In the genomic region with DNA sequence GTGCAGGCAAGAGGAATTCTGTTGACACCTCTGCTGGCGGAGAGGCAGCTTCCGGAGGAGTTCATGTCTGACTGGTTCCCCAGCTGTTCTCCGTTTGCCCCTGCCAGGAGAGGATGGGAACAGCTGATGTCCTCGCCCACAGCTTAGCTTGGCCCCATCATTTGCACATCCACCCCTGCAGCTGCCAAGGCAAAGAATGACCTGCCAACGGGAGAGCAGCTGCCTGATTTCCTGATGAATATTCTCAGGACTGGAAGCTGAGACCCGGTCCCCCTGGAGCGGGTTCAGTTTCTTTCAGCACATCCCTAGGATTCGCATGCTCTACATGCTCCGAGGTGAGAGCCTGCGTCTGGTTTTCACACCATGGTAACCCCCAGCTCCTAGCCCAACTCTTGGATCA, we compare ENCODE assay signal across 10 mouse cellular contexts. TPM values are rescaled to one million over a fixed set of nuclear protein-coding genes. Genes with fewer than 3 reads are reported as not detected.
A peak's percentile ranks its signal among the peaks of the same experiment; 100 is the strongest.
DNase-seq lines count a peak whose midpoint lies in the region; ATAC-seq and TF ChIP-seq lines count a peak whose summit lies in the region.
"Had no signal": no experiment of that assay in that cellular context is flagged by ENCODE, and none has a peak within 500 bp of the region (broad histone marks: within the 10 kb centered on the region; RNA-seq: fewer than 3 reads in every experiment).

No protein-coding gene starts in this region.

- intact Hi-C loops in heart, adult 2 months (cut with DNase I) = no loop called here

- no peak for ATAC-seq in heart, embryonic 11.5 days (replicated peaks; ENCODE audit: insufficient number of reproducible peaks, low FRiP score, low TSS enrichment)
- ATAC-seq in hindbrain, embryonic 14.5 days (ENCODE audit: low FRiP score) = peak; percentile 21; the same call in 1 of the 2 replicates
- no peak for ATAC-seq in megakaryocyte, adult 5-6 weeks (ENCODE audit: poor library complexity, severe bottlenecking)

- no peak overlapping the region for H3K9ac ChIP-seq in heart, adult 2 months (ENCODE audit: low read depth, low read length)
- no peak overlapping the region for H3K9ac ChIP-seq in heart, embryonic 11.5 days (ENCODE audit: low read depth, low read length)
- H3K9ac ChIP-seq in hindbrain, embryonic 14.5 days = no peak overlapping the region
- H3K9ac ChIP-seq: midbrain, embryonic 12.5 days had no signal

- H3K9me3 ChIP-seq in heart, embryonic 11.5 days (replicated peaks; ENCODE audit: control insufficient read depth, low read length) = no peaks in the 10 kb centered on the region
- H3K9me3 ChIP-seq in hindbrain, embryonic 14.5 days (ENCODE audit: control insufficient read depth, low read length) = no peaks in the 10 kb centered on the region
- H3K9me3 ChIP-seq: midbrain, embryonic 12.5 days had no signal

- no peak for TF ChIP-seq POLR2A in heart, adult 2 months (IDR thresholded peaks at IDR 0.05; ENCODE audit: insufficient read depth, low read depth, low read length)

- no peak overlapping the region for H3K27ac ChIP-seq in heart, adult 2 months
- no peak overlapping the region for H3K27ac ChIP-seq in heart, embryonic 11.5 days (ENCODE audit: low read depth, low read length)
- H3K27ac ChIP-seq in hindbrain, embryonic 14.5 days = no peak overlapping the region
- H3K27ac ChIP-seq: kidney, postnatal 0 days; midbrain, embryonic 12.5 days had no signal

- no peaks in the 10 kb centered on the region for H3K36me3 ChIP-seq in heart, adult 2 months (ENCODE audit: control insufficient read depth, insufficient read depth, low read length)
- H3K36me3 ChIP-seq in heart, embryonic 11.5 days (ENCODE audit: control insufficient read depth, insufficient read depth, low read length) = no peaks in the 10 kb centered on the region
- H3K36me3 ChIP-seq in hindbrain, embryonic 14.5 days (replicated peaks; ENCODE audit: control insufficient read depth, insufficient read depth) = no peaks in the 10 kb centered on the region
- H3K36me3 ChIP-seq: midbrain, embryonic 12.5 days had no signal

- no peak for TF ChIP-seq CTCF in heart, adult 2 months (IDR thresholded peaks at IDR 0.05)

- no peak overlapping the region for H3K4me3 ChIP-seq in heart, adult 2 months
- H3K4me3 ChIP-seq in heart, embryonic 11.5 days (ENCODE audit: low read depth, low read length) = no peak overlapping the region
- no peak overlapping the region for H3K4me3 ChIP-seq in hindbrain, embryonic 14.5 days (replicated peaks; ENCODE audit: low read length)
- H3K4me3 ChIP-seq: midbrain, embryonic 12.5 days had no signal

- H3K79me2 ChIP-seq in heart, adult 2 months (replicated peaks; ENCODE audit: control insufficient read depth, insufficient read depth, low read length) = no peaks in the 10 kb centered on the region

- no peak for TF ChIP-seq EP300 in heart, adult 2 months (IDR thresholded peaks at IDR 0.05; ENCODE audit: insufficient read depth, low read depth, low read length)

- DNase-seq in heart, adult 2 months = peak; percentile 32 to 39
- DNase-seq in frontal cortex, postnatal 10 days (ENCODE audit: low spot score in 2 of 2) = peak; percentile 45 to 57
- no peak for DNase-seq in hindbrain, embryonic 14.5 days (ENCODE audit: low spot score)
- DNase-seq in lung, postnatal 36 days = peak; percentile 15
- DNase-seq in ovary, adult 18-20 months (ENCODE audit: low spot score) = no peak
- DNase-seq in neural tube, embryonic 10.5 days (ENCODE audit: extremely low spot score, low spot score) = no peak

- no peak overlapping the region for H3K4me2 ChIP-seq in heart, embryonic 11.5 days
- no peak overlapping the region for H3K4me2 ChIP-seq in hindbrain, embryonic 14.5 days (replicated peaks)
- H3K4me2 ChIP-seq: midbrain, embryonic 12.5 days had no signal

- no peaks in the 10 kb centered on the region for H3K27me3 ChIP-seq in heart, adult 2 months (ENCODE audit: control insufficient read depth, insufficient read depth, low read length)
- no peaks in the 10 kb centered on the region for H3K27me3 ChIP-seq in heart, embryonic 11.5 days (ENCODE audit: control insufficient read depth, insufficient read depth, low read length)
- H3K27me3 ChIP-seq in hindbrain, embryonic 14.5 days (ENCODE audit: control insufficient read depth, insufficient read depth, low read length) = no peaks in the 10 kb centered on the region
- H3K27me3 ChIP-seq: midbrain, embryonic 12.5 days had no signal

- 63% methylated on average over 10 of the region's 10 CpGs for WGBS in heart, adult 2 months
- 61% methylated on average over 10 of the region's 10 CpGs for WGBS in heart, embryonic 11.5 days (ENCODE audit: insufficient replicate concordance)
- WGBS in hindbrain, embryonic 14.5 days = 38% methylated on average over 10 of the region's 10 CpGs

- no peaks in the 10 kb centered on the region for H3K4me1 ChIP-seq in heart, adult 2 months (ENCODE audit: control insufficient read depth, insufficient read depth, low read length)
- H3K4me1 ChIP-seq in heart, embryonic 11.5 days (ENCODE audit: control insufficient read depth, insufficient read depth, low read length) = no peaks in the 10 kb centered on the region
- no peaks in the 10 kb centered on the region; the same call in 1 of the 2 replicates for H3K4me1 ChIP-seq in hindbrain, embryonic 14.5 days (replicated peaks; ENCODE audit: control insufficient read depth, insufficient read depth, low read length)
- H3K4me1 ChIP-seq: midbrain, embryonic 12.5 days had no signal

RNA-seq across cellular contexts. Expression of gene Adam12, which starts 24.0 kb away (rescaled TPM):
- total RNA-seq in heart, adult 2 months (2021) = under 1 TPM; 0.57 to 0.80 TPM
- 0.66 and 0.67 TPM in 2 replicates for polyA plus RNA-seq in heart, adult 2 months (2012; rRNA removed)
- polyA plus RNA-seq in heart, embryonic 11.5 days (2014; fragmentation: Nextera tagmentation; extraction: Ambion mirVana) = 5.6 and 8.8 TPM in 2 replicates
- 5.9 and 7.0 TPM in 2 replicates for polyA plus RNA-seq in hindbrain, embryonic 14.5 days (2014; fragmentation: Nextera tagmentation; extraction: Ambion mirVana)
- total RNA-seq in megakaryocyte, adult 5-6 weeks (2015) = 0.09 TPM in 1 of 2 replicates, not detected in the other
- total RNA-seq in megakaryocyte, adult 5-6 weeks (2017) = 0.12 and 0.26 TPM in 2 replicates

Comparison
In these comparisons a context has a peak if more than half of its experiments do, and no peak if none do; other contexts are left out.
1. DNase-seq: peak in heart, adult 2 months (2 of 2), frontal cortex, postnatal 10 days (2 of 2) and lung, postnatal 36 days (single experiment); none in hindbrain, embryonic 14.5 days (single experiment), ovary, adult 18-20 months (single experiment) and neural tube, embryonic 10.5 days (single experiment).